Mouse (Mus musculus) thymus, postnatal 36 days (tissue): ENCODE data around the gene Cdc42bpg.
A peak's percentile ranks its signal among the peaks of the same experiment; 100 is the strongest.

Experiments used
- DNase-seq, 2 experiments: peaks; one replicate each; pipeline ENCODE4 v3.0.0; 2022; ENCODE audit warnings: mixed read lengths in 2 of 2

The Cdc42bpg gene

DNA sequence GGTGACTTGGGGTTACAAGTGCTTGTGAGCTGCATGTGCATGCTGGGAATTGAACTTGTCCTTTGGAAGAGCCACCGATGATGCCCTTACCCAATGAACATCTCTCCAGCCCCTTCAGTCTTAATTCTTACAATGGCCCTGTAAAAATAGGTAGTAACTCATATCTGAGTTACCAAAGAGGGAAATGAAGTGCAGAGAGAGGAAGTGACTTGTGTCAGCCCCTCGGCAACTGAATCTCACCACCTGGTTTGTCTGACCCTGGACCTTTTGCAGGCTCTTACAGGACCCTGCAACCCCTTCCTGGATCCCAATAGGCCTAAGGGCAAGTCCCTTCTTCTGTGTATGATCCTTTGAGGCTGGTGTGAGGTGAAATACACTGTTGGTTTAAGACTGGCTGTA lies 45.9 kb downstream of the Cdc42bpg start:
- no peak for DNase-seq

DNA sequence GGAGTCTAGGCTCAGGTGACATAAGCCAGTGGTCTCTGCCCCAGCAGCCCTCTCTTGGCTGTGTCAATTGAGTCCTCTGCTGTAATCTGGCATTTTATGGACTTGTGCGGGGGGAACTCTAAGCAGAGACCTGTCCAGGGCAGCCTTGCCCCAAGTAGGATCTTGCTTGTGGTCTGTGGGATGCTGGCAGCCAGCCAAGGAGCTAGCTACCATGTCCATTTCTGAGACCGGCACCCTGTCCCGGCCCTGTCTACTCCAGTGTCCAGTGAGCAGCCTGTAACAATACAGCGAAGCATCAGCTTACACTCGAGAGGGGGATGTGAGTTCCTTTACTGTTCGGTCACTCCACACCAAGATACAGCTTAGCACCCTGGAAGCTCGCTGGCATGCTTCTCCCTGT lies 47.8 kb downstream of the Cdc42bpg start:
- no peak for DNase-seq

DNA sequence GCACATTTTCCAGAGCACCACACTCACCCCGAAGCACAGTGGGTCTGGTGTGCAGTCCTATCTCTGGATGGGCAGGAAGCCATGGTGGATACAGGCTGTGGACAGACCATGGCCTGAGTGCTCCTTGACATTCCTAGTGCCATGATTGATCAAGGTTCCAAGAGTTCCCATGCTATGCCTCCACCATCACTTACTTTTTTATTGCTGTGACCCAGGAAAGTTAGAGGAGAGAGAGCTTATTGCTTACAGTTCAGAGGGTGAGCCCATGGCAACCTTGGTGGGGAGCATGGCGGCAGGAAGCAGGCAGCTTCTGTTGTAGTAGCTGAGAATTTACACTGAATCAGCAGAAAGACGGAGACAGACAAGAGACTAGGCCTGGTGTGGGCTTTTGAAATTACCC lies 55.0 kb downstream of the Cdc42bpg start:
- no peak for DNase-seq

DNA sequence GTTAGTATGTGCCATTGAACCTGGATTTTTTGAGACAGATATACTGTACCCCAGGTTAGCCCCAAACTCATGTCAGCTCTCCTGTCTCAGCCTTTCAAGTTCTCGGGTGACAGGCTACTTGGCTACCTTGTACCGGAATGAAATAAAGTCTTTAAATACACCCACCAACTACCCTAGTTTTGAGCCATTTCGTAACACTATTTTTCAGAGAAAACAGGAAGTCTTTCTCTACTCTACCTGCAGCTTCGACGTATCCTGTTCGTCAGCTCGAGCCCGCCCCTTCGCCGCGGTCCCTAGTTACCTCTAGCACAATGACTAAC lies 56.8 kb downstream of the Cdc42bpg start:
- DNase-seq = no peak

DNA sequence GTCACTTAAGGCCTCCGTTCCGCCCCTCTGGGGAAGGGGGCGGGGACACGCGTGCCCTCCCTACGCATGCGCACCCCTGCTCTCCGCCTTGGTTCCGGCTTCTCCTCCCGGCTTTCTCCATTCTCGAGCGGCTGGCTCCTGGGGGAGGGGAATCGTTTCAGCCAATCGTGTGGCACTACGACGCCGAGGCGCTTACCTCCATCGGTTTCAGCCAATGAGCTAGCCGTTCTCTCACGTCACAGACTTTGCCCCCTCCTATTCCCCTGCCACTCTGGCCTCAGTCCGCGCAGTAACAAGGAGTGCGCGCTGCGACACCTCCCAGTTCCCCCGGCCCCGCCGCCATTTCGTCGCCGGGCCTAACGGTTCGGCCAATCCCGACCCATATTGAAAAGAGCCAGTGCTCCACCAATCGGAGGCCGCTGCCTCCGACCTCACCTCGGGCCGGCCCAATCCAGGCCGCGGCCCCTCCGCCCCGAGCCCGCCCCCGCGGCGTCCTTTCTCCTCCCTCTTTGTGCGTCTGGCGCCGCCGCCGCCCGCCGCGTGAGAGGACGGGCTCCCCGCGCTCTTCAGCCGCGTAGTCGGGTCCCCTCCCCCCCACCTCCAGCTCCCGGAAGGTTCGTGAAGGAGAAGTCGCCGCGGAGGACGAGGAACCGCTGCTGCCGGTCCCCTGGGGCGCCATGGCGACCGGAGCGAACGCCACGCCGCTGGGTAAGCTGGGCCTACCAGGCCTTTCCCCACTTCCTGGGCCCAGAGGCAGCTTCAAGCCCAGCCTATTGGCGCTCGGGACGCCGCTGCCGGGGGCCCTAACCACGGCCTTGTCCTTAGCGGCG lies 57.4 kb downstream of the Cdc42bpg start, which contains the start of gene Sf1:
Sf1 (plus strand) TSS at position 280 of the 830 bp plus-strand sequence.
- peak; percentile 100 for DNase-seq

DNA sequence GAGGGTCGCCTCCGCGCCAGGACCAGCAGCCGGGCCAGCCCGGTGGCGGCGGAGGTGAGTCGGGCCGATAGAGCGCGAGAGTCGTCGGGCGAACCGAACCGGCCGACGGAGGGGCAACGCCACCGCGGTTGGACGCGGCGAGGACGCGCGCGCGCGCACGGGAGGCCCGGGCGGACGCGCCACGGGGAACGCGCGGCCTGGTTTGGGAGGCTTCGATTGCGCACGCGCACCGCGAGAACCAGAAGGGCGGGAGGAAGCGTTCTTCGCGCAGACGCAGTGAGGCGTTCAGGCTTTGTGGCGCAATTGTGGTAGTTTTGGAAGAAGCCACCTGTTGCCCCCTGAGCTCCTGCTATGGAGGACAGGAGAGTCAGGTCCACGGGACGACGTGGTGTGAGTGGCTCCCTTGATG lies 58.1 kb downstream of the Cdc42bpg start:
- peak; percentile 92 to 93 for DNase-seq

DNA sequence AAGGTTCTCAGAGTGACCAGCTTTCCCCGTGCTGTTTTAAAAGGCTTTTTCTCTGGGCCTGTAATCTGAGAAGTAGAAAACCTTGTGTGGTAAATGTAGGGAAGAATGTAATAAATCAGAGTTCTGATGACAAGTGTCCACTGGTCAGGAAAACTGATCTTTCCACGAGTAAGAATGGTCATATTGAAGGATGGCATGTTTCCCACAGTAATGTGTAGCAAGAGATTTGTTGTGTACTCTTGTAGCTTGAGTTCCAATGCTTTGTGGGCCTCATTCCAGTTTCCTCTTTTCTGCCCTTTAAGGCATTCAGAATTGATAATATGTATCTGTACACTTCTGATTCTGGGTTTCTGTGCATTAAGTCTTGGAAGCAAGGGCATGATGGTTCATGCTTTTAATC lies 58.6 kb downstream of the Cdc42bpg start:
- DNase-seq = no peak

DNA sequence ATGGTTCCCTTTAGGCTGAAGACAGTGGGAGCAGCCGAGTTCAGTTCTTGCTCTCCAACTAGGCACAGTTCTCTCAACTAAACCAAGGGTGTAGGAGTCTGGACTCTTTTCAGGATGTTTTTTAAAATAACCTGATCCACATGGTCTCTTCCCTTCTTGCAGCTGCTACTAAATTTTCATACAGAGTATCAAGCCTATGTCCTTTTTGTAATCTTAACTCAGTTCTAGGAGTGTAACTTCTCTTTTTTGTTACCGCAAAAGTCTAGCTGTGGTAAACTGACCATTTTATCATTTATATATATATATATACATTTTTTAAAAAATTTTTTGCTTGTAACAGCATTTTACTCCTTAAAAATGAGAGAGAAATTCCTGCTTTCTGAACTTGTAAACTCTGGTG lies 63.9 kb downstream of the Cdc42bpg start:
- no peak for DNase-seq

DNA sequence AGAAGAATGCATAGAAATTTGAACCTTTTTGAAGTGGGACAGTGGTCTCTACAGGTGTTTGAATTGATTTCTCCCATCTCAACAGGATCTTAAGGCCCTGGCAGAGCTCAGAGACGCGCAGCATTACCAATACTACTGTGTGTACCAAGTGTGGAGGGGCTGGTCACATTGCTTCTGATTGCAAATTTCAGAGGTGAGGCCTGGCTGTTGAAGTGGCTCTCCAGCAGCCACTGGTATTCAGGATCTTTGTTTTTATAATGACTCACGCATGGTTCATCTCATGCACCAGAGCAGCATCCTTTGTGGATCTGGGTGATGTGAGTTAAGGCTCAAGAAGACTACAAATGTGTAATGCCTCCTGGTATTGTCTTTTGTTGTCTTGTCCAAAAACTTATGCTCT lies 66.2 kb downstream of the Cdc42bpg start:
- no peak for DNase-seq

DNA sequence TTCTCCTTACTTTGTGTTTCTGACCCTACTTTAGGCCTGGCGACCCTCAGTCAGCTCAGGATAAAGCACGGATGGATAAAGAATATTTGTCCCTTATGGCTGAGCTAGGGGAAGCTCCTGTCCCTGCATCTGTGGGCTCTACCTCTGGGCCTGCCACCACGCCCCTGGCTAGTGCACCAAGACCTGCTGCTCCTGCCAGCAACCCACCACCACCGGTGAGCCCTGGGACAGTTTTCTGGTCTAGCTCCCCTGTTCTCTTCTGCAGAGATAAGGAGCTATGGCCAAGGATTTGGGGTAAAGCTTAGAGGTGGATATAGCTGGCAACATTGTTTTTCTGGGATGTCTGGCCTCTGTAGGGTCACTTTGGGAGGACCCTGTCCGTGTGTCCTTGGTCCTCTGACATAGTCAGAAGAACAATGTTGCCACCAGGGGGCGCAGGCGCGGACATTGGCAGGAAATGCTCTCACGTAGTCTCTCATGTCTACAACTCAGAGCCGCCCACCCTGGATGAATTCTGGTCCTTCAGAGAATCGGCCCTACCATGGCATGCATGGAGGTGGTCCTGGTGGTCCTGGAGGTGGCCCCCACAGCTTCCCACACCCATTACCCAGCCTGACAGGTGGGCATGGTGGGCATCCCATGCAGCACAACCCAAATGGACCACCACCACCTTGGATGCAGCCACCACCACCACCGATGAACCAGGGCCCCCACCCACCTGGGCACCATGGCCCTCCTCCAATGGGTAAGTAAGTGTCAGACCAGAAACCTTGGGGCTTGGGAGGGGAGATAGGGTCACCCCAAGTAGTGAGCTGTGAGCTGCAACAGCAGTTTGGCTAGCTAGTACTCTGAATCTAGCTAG lies 67.5 kb downstream of the Cdc42bpg start:
- DNase-seq = peak; percentile 82 to 84

DNA sequence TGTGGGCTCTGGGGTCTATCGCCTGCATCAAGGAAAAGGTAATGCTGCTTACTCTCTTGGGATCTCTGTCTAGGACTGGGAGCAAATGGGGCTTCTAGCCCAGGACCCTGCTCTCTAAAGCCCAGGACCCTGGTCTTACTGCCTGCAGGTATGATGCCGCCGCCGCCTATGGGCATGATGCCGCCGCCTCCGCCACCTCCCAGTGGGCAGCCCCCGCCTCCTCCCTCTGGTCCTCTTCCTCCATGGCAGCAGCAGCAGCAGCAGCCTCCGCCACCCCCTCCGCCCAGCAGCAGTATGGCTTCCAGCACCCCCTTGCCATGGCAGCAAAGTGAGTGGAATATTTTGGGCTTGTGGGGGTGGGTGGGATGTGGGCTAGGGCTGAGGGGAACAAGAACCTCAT lies 68.3 kb downstream of the Cdc42bpg start:
- DNase-seq = no peak
